Mouse (Mus musculus) myocyte (in vitro differentiated cells): ENCODE results near the gene Trim11. TPM values are rescaled to one million over a fixed set of nuclear protein-coding genes. Genes with fewer than 3 reads are reported as not detected.

Source experiments
- H3K27me3 ChIP-seq: one replicate; pipeline ENCODE4 v1.6.1; 2011; ENCODE audit not compliant: control insufficient read depth, insufficient read depth, insufficient read length
- H3K36me3 ChIP-seq: one replicate; pipeline ENCODE4 v1.6.1; 2011; ENCODE audit not compliant: control insufficient read depth, insufficient read depth
- H3K4me2 ChIP-seq: one replicate; pipeline ENCODE4 v1.6.1; 2011; ENCODE audit warnings: low read depth, control low read depth
- H3K4me3 ChIP-seq: one replicate; pipeline ENCODE4 v1.5.1; 2011; ENCODE audit warnings: mild to moderate bottlenecking, control low read depth, moderate library complexity
- H3K79me2 ChIP-seq: one replicate; pipeline ENCODE4 v1.6.1; 2011; ENCODE audit not compliant: control insufficient read depth, insufficient read depth
- H3ac ChIP-seq: one replicate; pipeline ENCODE4 v1.6.1; 2011; ENCODE audit not compliant: control insufficient read depth, insufficient read length
- CEBPB ChIP-seq: IDR thresholded peaks from 2 replicates; pipeline ENCODE4 v1.6.1; 2011; ENCODE audit warnings: mild to moderate bottlenecking, moderate library complexity; ENCODE audit not compliant: poor library complexity, insufficient read depth, severe bottlenecking
- E2F4 ChIP-seq: IDR thresholded peaks from one replicate; pipeline ENCODE4 v1.6.1; 2011; ENCODE audit warnings: mild to moderate bottlenecking, control low read depth, moderate library complexity; ENCODE audit not compliant: insufficient read depth
- MAX ChIP-seq: IDR thresholded peaks from one replicate; pipeline ENCODE4 v1.6.1; 2011; ENCODE audit warnings: low read depth, mild to moderate bottlenecking, control low read depth
- MYOD1 ChIP-seq, 3 experiments: IDR thresholded peaks; one replicate each; pipeline ENCODE4 v1.6.1; 2011; ENCODE audit warnings: control low read depth in 2 of 3, low read depth in 2 of 3, mild to moderate bottlenecking in 2 of 3, moderate library complexity in 1 of 3; ENCODE audit not compliant: insufficient read length in 2 of 3, control insufficient read depth in 1 of 3
- MYOG ChIP-seq, 3 experiments: IDR thresholded peaks; one replicate each; pipeline ENCODE4 v1.6.1; 2011; ENCODE audit warnings: control low read depth in 2 of 3, low read depth in 2 of 3, mild to moderate bottlenecking in 2 of 3; ENCODE audit not compliant: insufficient read length in 2 of 3, control insufficient read depth in 1 of 3, insufficient read depth in 1 of 3
- POLR2A ChIP-seq: IDR thresholded peaks from one replicate; pipeline ENCODE4 v1.6.1; 2011; ENCODE audit warnings: low read depth, mild to moderate bottlenecking, control low read depth, moderate library complexity; ENCODE audit not compliant: insufficient read length
- POLR2AphosphoS2 ChIP-seq: IDR thresholded peaks from one replicate; pipeline ENCODE4 v1.6.1; 2011; ENCODE audit warnings: low read depth, control low read depth; ENCODE audit not compliant: insufficient read length
- REST ChIP-seq: IDR thresholded peaks from one replicate; pipeline ENCODE4 v1.6.1; 2011; ENCODE audit warnings: mild to moderate bottlenecking, control low read depth, moderate library complexity; ENCODE audit not compliant: insufficient read depth, insufficient read length
- SRF ChIP-seq: IDR thresholded peaks from one replicate; pipeline ENCODE4 v1.6.1; 2011; ENCODE audit warnings: low read depth; ENCODE audit not compliant: control insufficient read depth, insufficient read length
- TCF12 ChIP-seq: IDR thresholded peaks from one replicate; pipeline ENCODE4 v1.6.1; 2011; ENCODE audit warnings: mild to moderate bottlenecking, control low read depth; ENCODE audit not compliant: poor library complexity, insufficient read depth, severe bottlenecking
- TCF3 ChIP-seq: IDR thresholded peaks from one replicate; pipeline ENCODE4 v1.6.1; 2011; ENCODE audit warnings: low read depth, control low read depth; ENCODE audit not compliant: insufficient read length
- USF1 ChIP-seq: IDR thresholded peaks from one replicate; pipeline ENCODE4 v1.6.1; 2011; ENCODE audit warnings: low read depth, mild to moderate bottlenecking, control low read depth, moderate library complexity
- polyA plus RNA-seq: library from polyadenylated mRNA; unstranded; fragments of >200 nt; fragmentation: generic; extraction: Trizol; gene quantifications from one replicate; pipeline ENCODE4 v1.2.1, GENCODE M21; 2012; ENCODE audit warnings: missing spikeins

Trim11 gene
- polyA plus RNA-seq, 1 experiment, result 19.3 TPM

DNA sequence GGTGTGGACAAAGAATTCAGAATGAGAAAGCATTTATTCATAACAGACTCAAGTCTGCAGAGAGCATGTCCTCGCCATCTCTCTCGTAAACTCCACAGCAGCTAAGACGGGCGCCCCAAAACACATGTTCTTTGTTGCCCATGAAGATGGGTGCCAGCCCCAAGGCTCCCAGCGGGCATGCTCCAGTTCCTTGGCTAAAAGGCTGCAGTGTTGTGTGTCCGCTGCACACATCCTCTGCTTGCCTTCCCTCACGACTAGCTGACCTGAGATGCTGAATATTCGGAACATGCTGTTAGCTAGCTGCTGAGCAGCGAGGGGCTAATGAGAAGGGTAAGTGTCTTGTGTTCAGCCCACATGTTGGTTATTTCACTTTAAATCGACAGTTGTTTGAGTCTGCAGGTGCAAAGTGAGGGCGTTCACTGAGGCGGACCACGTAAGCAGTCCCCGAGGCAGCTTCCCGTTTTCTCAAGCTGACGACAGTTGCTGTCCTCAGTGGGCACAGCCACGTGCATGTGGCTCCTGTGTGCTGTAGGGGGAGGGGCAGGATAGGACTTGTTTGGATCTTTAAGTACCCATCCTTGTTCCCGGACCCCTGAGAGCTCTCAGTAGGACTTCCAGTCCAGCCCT, 4.7 kb downstream of the Trim11 start:
- no peak for TF ChIP-seq MYOD1 (IDR thresholded peaks at IDR 0.05; ENCODE audit: control insufficient read depth in 1 of 3, insufficient read length in 2 of 3, low read depth in 2 of 3)
- no peak for TF ChIP-seq SRF
- no peak for TF ChIP-seq TCF12
- no peak for TF ChIP-seq MYOG (IDR thresholded peaks at IDR 0.05; ENCODE audit: control insufficient read depth in 1 of 3, insufficient read depth in 1 of 3, insufficient read length in 2 of 3, low read depth in 2 of 3)
- no peak for TF ChIP-seq POLR2AphosphoS2
- TF ChIP-seq TCF3, result no peak
- TF ChIP-seq MAX, result no peak
- no peak for TF ChIP-seq USF1
- no peak for TF ChIP-seq E2F4
- no peak for TF ChIP-seq POLR2A
- TF ChIP-seq CEBPB, result no peak
- TF ChIP-seq REST, result no peak
- no peaks in the 10 kb centered on the region for H3K27me3 ChIP-seq
- peaks cover 36% of the 10 kb centered on the region for H3K79me2 ChIP-seq
- H3K36me3 ChIP-seq, result peaks cover 13% of the 10 kb centered on the region
- H3K4me3 ChIP-seq, result peak overlapping the region; percentile 3
- no peak overlapping the region for H3ac ChIP-seq
- peak overlapping the region; percentile 6 for H3K4me2 ChIP-seq

DNA sequence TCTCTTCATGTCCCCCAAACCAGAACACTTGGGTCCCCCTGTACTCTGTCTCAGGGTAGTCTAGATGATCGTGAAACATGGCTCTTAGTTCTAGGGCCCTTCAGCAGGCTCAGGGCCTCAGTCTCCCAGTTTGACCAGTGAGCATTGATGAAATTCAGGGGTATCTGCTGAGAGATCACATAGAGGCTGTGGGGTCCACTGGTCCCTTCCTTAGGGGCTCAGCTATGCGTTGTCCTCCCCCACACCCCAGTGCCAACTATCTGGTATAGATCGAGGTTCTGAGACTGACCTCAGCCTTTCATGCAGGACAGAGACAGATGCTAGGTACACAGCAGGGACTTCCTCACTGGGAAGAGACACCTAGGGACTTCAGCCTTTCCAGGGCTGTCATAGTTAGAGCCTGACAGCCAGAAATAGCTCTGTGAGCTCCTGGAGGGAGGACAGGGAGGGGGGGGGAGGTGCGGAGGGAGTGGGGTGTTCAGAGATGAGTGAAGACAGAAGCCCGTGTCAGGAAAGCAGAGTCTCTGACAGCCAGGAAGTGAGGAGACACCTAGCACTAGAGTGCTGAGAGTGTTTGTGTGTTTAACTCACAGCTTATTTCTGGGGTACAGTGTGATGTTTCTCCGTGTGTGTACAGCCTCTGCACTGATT, 5.9 kb downstream of the Trim11 start:
- H3K4me2 ChIP-seq, result no peak overlapping the region

DNA sequence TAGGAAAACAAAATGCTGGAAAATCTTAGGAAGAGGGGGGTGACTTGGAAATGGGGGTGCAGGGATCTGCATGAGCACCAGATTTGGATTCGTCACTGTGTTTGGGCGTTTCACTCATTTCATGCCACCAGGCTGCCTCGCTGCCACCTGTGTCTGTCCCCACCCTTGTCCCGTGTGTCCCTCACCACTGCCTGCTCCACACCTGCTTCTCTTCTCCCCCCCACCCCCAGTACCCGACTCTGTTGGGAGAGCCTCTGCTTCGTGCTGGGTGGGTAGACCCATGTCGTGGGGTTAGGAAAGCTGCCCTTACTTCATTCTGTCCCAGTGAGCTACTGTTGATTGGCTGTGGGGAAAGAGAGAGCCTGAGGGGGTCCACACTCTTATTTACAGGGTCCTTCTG, 6.8 kb downstream of the Trim11 start:
- H3K27me3 ChIP-seq, result no peaks in the 10 kb centered on the region
- H3ac ChIP-seq, result no peak overlapping the region
- no peak overlapping the region for H3K4me3 ChIP-seq
- no peak overlapping the region for H3K4me2 ChIP-seq
- H3K79me2 ChIP-seq, result peaks cover 18% of the 10 kb centered on the region
- TF ChIP-seq CEBPB (no peak), TCF3 (no peak), REST (no peak), POLR2A (no peak), SRF (no peak), MYOG (IDR thresholded peaks at IDR 0.05; ENCODE audit: control insufficient read depth in 1 of 3, insufficient read depth in 1 of 3, insufficient read length in 2 of 3, low read depth in 2 of 3) (no peak), E2F4 (no peak), MYOD1 (IDR thresholded peaks at IDR 0.05; ENCODE audit: control insufficient read depth in 1 of 3, insufficient read length in 2 of 3, low read depth in 2 of 3) (no peak), USF1 (no peak), MAX (no peak), TCF12 (no peak), POLR2AphosphoS2 (no peak)
- peaks cover 18% of the 10 kb centered on the region for H3K36me3 ChIP-seq

More for the DNA sequence above, 5.9 kb downstream of the Trim11 start:
- Histone ChIP-seq H3K36me3 (peaks cover 15% of the 10 kb centered on the region), H3K4me3 (no peak overlapping the region), H3K79me2 (peaks cover 26% of the 10 kb centered on the region), H3K27me3 (no peaks in the 10 kb centered on the region), H3ac (no peak overlapping the region)
- no peak for TF ChIP-seq POLR2AphosphoS2
- no peak for TF ChIP-seq E2F4
- TF ChIP-seq MYOG (IDR thresholded peaks at IDR 0.05; ENCODE audit: control insufficient read depth in 1 of 3, insufficient read depth in 1 of 3, insufficient read length in 2 of 3, low read depth in 2 of 3), result no peak
- TF ChIP-seq MYOD1 (IDR thresholded peaks at IDR 0.05; ENCODE audit: control insufficient read depth in 1 of 3, insufficient read length in 2 of 3, low read depth in 2 of 3), result no peak
- TF ChIP-seq POLR2A, result no peak
- TF ChIP-seq TCF3, result no peak
- TF ChIP-seq TCF12, result no peak
- no peak for TF ChIP-seq SRF
- no peak for TF ChIP-seq REST
- no peak for TF ChIP-seq CEBPB
- no peak for TF ChIP-seq MAX
- TF ChIP-seq USF1, result no peak

DNA sequence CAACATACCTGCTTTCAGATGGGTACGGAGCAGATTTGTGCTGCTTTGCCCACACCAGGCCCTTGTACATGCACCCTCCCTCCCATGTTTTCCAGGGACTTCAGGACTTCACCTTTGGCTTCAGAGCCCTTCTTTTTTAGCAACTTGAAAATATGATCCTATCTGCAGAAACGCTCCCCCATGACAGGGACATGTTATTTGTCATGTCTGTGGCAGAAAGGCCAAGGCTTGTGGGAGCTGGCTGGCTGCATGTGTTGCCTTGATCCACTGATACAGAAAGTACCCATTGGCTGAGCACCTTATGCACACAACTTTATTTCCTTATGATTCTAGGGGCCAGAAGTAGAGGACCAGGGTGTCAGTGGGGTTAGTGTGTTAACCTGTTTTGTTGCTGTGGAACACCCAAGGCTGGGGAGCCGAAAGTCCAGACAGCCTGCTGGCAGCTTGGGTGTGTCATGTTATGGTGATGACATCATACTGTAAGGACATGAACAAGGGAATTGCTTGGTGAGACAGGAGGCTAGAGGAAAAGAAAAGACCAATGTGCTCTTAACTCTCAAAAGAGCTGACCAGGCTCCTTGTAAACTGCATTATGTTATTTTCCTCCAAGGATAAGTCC, 7.5 kb downstream of the Trim11 start:
- TF ChIP-seq TCF3 (no peak), POLR2A (no peak), E2F4 (no peak), SRF (no peak), MYOD1 (IDR thresholded peaks at IDR 0.05; ENCODE audit: control insufficient read depth in 1 of 3, insufficient read length in 2 of 3, low read depth in 2 of 3) (no peak), USF1 (no peak), MYOG (IDR thresholded peaks at IDR 0.05; ENCODE audit: control insufficient read depth in 1 of 3, insufficient read depth in 1 of 3, insufficient read length in 2 of 3, low read depth in 2 of 3) (no peak), MAX (no peak), TCF12 (no peak), POLR2AphosphoS2 (no peak)

More for the DNA sequence above, 7.5 kb downstream of the Trim11 start:
- Histone ChIP-seq H3K4me2 (no peak overlapping the region), H3K27me3 (no peaks in the 10 kb centered on the region), H3K79me2 (peaks cover 10% of the 10 kb centered on the region), H3K4me3 (no peak overlapping the region), H3ac (no peak overlapping the region), H3K36me3 (peaks cover 18% of the 10 kb centered on the region)
